Mouse (Mus musculus): Measurements from ENCODE around the gene Cpa1. TPM values are rescaled to one million over a fixed set of nuclear protein-coding genes. Genes with fewer than 3 reads are reported as not detected.

Gene Cpa1
- polyA plus RNA-seq, 1 experiment from 2014 or later: not detected

DNA sequence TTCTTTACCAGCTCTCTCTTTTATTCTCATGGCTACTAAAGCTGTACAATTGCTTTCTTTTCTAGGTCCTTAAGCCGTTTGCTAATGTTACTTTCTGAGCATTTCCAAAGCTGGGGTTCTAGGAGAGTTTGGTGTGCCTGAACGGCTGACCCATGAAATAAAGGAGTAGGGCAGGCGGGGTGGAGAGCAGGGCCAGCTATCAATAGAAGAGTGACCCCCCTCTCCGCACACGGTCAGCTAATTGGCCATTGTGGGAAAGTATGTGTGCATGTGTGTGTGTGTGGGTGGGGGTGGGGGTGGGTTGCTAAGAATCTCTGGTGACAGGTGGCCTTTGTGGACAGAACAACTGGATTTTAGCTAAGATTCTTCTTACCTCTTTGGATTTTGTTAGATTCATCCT lies 27.8 kb upstream of the Cpa1 start:
- no peaks in the 10 kb centered on the region for H3K27me3 ChIP-seq (ENCODE audit: poor library complexity, severe bottlenecking)
- no peaks in the 10 kb centered on the region for H3K9me3 ChIP-seq
- H3K4me1 ChIP-seq: peaks cover 66% of the 10 kb centered on the region
- H3K27ac ChIP-seq: peak overlapping the region; percentile 87
- peak; percentile 50 for DNase-seq (ENCODE audit: extremely low spot score, low spot score)
- 26% methylated on average over 5 of the region's 5 CpGs for WGBS
- no peaks in the 10 kb centered on the region for H3K36me3 ChIP-seq (replicated peaks)
- H3K4me3 ChIP-seq: no peak overlapping the region

DNA sequence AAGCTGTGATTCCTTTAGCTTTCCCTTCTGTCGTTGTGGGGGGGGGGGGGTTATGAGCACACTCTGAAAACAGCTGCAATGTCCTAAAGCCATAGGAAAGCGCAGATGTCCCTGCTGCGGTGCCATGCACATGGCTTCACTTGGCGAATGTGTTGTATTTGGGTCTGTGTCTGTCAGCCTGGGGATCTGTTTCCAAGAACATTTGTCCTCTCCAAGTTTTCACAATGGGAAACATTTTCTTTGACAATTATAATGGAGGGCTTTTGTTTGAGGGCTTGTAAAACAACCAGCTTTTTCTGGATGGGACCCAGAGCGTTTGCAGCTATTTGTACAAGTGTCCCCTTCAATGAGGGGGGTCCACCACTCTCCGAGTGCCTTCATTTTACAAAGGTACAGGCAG lies 24.8 kb upstream of the Cpa1 start:
- peaks cover 96% of the 10 kb centered on the region for H3K4me1 ChIP-seq
- peak overlapping the region; percentile 91 for H3K27ac ChIP-seq
- H3K36me3 ChIP-seq (replicated peaks): no peaks in the 10 kb centered on the region
- no peaks in the 10 kb centered on the region for H3K27me3 ChIP-seq (ENCODE audit: poor library complexity, severe bottlenecking)
- H3K4me3 ChIP-seq: no peak overlapping the region
- H3K9me3 ChIP-seq: no peaks in the 10 kb centered on the region
- no peak for DNase-seq (ENCODE audit: extremely low spot score, low spot score)
- 82% methylated on average over 6 of the region's 6 CpGs for WGBS

DNA sequence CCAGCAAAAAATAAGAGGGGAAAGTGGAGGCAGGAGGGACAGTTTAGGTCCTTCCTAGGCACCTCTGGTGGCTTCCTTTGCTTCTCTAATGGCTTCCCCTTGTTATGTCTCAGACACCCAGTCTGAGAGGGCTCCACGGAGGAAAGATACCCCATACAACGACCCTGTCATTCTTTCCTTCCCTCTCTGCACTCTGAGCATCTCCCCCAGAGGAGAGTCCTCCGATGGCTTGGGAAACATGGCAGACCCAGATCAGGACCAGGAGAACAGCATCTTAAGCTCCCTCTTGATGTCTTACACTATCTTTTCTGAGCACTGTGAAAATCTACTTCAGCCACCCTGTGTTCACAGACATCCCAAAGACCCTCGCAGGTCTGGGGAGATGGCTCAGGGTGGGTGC lies 23.3 kb upstream of the Cpa1 start:
- peaks cover 98% of the 10 kb centered on the region for H3K4me1 ChIP-seq
- H3K36me3 ChIP-seq (replicated peaks): no peaks in the 10 kb centered on the region
- H3K27ac ChIP-seq: peak overlapping the region; percentile 91
- WGBS: 16% methylated on average over 4 of the region's 4 CpGs
- no peak for DNase-seq (ENCODE audit: extremely low spot score, low spot score)
- peak overlapping the region; percentile 42 for H3K4me3 ChIP-seq
- H3K9me3 ChIP-seq: no peaks in the 10 kb centered on the region
- no peaks in the 10 kb centered on the region for H3K27me3 ChIP-seq (ENCODE audit: poor library complexity, severe bottlenecking)

DNA sequence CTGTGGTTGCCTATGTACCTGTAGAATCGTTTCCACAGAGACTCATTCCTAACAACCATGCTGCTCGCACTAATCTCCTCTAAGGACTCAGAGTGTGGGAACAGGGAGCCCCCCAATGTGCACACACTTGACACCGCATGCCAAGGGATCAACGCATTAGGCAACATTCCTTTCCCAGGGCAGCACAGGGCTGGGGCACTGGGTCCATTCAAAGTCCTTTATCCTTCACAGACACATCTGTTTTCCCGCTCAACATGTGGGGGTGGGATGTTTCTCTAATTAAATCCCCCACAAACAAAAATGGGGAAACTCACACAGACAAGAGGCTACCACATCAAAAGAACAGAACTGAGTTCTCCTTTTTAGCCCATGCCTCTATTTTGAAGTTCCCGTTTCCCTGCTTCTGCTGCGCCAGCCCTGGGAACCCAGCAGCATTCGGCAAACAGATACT lies 22.5 kb upstream of the Cpa1 start:
- Histone ChIP-seq H3K4me3 (peak overlapping the region; percentile 42), H3K4me1 (peaks cover 98% of the 10 kb centered on the region), H3K9me3 (no peaks in the 10 kb centered on the region), H3K36me3 (replicated peaks) (no peaks in the 10 kb centered on the region), H3K27ac (peak overlapping the region; percentile 91), H3K27me3 (ENCODE audit: poor library complexity, severe bottlenecking) (no peaks in the 10 kb centered on the region)
- DNase-seq (ENCODE audit: extremely low spot score, low spot score): peak; percentile 83
- WGBS: 0% methylated on average over 8 of the region's 8 CpGs

DNA sequence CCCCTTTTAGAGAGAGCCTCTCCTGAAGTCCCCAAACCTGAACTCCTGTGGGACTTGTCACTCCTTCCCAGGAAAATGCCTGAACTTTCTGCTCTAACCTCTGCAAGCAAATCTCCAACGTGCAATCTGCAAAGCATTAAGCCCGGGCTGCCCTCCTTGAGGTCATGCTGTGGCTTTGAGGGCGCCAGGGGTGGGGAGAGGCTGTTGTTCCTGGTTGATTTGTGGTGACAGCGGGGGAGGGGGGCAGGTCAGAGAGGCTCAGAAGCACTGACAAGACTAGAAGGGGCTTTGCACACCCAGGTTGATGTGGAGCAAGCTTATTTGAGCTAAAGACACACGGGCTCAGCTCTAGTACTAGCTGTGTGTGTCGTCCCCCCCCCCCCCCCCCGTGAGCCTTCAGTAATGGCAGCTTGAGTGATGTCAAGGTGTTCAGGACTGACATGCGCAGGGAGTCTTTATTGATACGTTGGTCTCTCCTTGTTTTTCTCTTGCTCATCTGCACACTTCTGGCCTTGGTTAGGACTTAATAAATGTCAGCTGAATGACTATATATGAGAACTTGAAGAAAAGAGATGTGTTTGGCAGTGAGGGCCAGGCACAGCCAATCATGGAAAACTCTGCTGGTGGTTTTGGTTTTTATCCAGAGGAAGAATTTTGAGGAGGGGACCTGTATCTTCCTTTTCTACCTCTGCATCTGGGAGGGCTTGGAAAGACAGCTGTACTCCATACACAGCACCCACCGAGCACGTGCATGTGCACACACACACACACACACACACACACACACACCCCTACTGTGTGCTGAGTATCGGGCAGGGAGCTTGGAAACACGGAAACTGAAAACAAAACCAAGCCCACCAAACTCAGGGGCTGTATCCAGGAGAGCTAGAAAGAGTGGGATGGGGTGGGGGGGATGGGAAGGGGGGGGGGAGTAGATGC lies 21.7 kb upstream of the Cpa1 start:
- no peaks in the 10 kb centered on the region for H3K9me3 ChIP-seq
- peak overlapping the region; percentile 91 for H3K27ac ChIP-seq
- peak; percentile 89 for DNase-seq (ENCODE audit: extremely low spot score, low spot score)
- H3K27me3 ChIP-seq (ENCODE audit: poor library complexity, severe bottlenecking): no peaks in the 10 kb centered on the region
- H3K36me3 ChIP-seq (replicated peaks): no peaks in the 10 kb centered on the region
- peak overlapping the region; percentile 42 for H3K4me3 ChIP-seq
- peaks cover 90% of the 10 kb centered on the region for H3K4me1 ChIP-seq
- under 1% methylated on average over 13 of the region's 13 CpGs for WGBS

DNA sequence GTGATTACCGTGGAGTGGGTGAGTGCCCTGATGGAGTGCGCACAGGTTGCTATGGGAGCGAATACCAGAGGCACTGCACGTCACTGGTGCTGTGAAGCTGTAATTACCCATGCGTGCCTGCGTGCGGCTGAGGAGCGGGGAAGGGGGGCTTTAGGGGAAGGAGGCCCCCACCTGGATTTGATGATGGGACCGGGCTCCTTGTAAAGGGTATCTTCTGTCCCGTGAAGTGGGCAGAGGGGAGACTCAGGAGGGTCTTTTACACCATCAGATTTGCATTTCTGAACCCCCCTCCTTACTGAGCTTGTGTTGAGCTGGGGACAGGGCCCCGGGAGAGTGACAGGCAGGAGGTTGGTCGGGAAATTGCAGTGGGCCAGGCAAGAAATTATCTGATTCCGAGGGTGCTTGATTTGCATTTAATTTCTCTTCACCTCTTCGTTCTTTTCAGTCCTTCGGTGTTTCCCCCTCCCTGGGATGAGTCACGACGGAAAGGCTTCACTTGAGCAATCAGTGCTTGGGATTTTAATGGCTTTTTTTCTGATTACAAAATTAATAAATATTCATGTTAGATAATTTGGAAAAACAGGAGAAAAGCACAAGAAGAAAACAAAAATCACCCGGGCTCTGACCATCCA lies 20.9 kb upstream of the Cpa1 start:
- Histone ChIP-seq H3K4me1 (peaks cover 83% of the 10 kb centered on the region), H3K36me3 (replicated peaks) (no peaks in the 10 kb centered on the region), H3K27me3 (ENCODE audit: poor library complexity, severe bottlenecking) (no peaks in the 10 kb centered on the region), H3K27ac (peak overlapping the region; percentile 91), H3K4me3 (peak overlapping the region; percentile 42), H3K9me3 (no peaks in the 10 kb centered on the region)
- 3% methylated on average over 18 of the region's 18 CpGs for WGBS
- peak; percentile 79 for DNase-seq (ENCODE audit: extremely low spot score, low spot score)

DNA sequence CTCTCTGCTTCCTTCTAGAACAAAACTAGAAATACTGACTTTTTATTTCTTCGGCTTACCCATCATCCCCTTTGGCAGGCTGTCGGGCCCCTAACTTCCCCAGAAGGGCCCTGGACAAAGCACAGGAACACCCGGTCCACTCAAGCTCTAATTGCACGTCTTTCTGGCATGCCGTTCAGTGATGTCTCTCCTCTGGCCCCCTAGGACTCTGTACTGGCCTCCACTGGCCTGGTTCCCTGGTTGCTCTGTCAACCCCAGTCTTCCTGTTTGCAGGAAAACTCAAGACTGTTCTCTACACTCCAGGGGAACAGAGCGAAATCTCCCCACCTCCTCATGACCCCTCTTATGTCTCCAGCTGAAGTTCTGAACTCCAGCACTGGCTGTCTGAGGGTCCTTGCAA lies 20.3 kb upstream of the Cpa1 start:
- Histone ChIP-seq H3K27me3 (ENCODE audit: poor library complexity, severe bottlenecking) (no peaks in the 10 kb centered on the region), H3K36me3 (replicated peaks) (no peaks in the 10 kb centered on the region), H3K9me3 (no peaks in the 10 kb centered on the region), H3K27ac (peak overlapping the region; percentile 91), H3K4me3 (no peak overlapping the region; the same call in 1 of the 2 replicates), H3K4me1 (peaks cover 78% of the 10 kb centered on the region)
- whole genome bisulfite sequencing: 24% methylated on average over 6 of the region's 6 CpGs
- DNase-seq (ENCODE audit: extremely low spot score, low spot score): no peak

DNA sequence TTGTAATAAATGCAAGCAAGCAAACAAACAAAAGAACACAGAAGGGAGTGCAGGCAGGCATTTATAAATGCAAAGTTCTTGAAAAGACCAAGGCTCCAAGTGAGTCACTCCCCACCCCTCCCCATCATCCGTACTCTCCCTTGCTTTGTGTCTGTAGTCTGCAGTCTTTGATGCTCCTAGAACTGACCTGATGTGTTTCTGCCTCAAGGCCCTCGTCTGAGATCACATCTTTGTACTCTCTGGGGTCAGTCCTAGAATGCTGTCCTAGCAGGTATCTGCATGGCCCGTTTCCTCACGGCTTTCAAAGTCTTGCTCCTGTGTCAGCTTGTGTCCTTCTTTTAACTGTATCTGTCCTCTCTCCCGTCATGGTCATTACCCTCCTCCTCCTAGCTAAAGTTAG lies 19.4 kb upstream of the Cpa1 start:
- Histone ChIP-seq H3K27me3 (ENCODE audit: poor library complexity, severe bottlenecking) (no peaks in the 10 kb centered on the region), H3K9me3 (no peaks in the 10 kb centered on the region), H3K4me1 (peaks cover 70% of the 10 kb centered on the region), H3K4me3 (no peak overlapping the region), H3K36me3 (replicated peaks) (no peaks in the 10 kb centered on the region), H3K27ac (peak overlapping the region; percentile 91)
- WGBS: 74% methylated on average over 5 of the region's 5 CpGs
- no peak for DNase-seq (ENCODE audit: extremely low spot score, low spot score)

DNA sequence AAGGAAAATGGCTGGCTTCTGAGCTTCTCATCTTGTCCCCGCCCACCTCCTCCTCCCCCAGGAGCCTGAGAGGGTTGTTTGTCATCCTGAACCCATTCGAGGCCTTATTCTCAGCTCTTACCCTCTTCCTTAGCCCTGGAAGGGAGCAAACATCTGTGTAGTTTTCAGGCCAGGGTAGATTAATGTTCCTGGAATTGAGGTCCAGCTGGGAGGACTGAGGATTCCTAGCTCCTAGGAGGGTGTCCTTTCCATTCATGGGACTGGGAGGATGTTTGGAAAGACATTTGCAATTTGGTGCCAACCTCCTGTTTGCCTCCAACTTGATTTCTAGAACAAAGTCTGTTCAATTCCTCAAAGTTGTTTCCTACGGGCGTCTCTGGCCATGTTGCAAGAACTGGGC lies 18.4 kb upstream of the Cpa1 start:
- DNase-seq (ENCODE audit: extremely low spot score, low spot score): no peak
- peak overlapping the region; percentile 91 for H3K27ac ChIP-seq
- no peaks in the 10 kb centered on the region for H3K27me3 ChIP-seq (ENCODE audit: poor library complexity, severe bottlenecking)
- 83% methylated on average over 4 of the region's 4 CpGs for whole genome bisulfite sequencing
- peaks cover 60% of the 10 kb centered on the region for H3K4me1 ChIP-seq
- no peaks in the 10 kb centered on the region for H3K9me3 ChIP-seq
- no peak overlapping the region for H3K4me3 ChIP-seq
- no peaks in the 10 kb centered on the region for H3K36me3 ChIP-seq (replicated peaks)

DNA sequence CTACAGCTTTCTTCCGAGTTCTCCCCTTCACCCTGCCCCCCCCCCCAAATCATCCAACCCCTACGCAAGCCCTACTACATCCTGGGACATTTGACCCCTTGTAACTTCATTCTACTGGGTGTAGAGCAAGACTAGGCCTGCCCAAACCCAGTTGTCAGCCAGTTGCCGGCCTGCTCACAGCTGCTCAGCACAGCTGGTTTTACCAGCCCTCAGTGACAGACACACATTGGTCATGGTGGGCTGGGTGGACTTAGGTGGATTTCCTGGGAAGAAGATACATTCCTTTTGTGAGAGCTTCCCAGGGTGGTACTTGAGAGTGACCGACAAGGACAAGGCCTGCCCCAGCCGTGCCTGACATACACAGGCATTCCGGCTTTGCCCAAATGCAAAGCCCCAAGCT lies 18.0 kb upstream of the Cpa1 start:
- H3K36me3 ChIP-seq (replicated peaks): no peaks in the 10 kb centered on the region
- 89% methylated on average over 6 of the region's 6 CpGs for WGBS
- no peak for DNase-seq (ENCODE audit: extremely low spot score, low spot score)
- H3K27ac ChIP-seq: peak overlapping the region; percentile 91
- H3K4me1 ChIP-seq: peaks cover 56% of the 10 kb centered on the region
- H3K4me3 ChIP-seq: no peak overlapping the region
- no peaks in the 10 kb centered on the region for H3K9me3 ChIP-seq
- no peaks in the 10 kb centered on the region for H3K27me3 ChIP-seq (ENCODE audit: poor library complexity, severe bottlenecking)

DNA sequence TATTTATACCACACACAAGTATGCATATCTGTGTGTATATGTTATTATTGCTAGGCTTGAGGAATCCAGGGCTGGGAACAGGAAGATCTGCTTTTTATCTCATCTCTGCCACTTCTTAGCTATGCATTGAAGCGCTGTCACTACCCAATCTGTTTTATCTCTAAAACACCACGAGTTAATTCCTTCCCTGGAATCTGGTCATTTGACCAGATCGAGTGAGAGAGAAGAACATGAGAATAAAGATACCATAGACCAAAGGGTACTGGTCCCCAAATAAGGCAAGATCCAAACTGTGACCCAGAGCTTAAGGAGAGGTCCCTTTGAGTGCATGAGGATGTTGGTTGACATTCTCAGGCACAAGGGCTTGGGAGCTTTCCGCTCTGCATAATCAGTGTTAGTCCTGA lies 17.0 kb upstream of the Cpa1 start:
- H3K27ac ChIP-seq: peak overlapping the region; percentile 17; the same call in 1 of the 2 replicates
- peaks cover 46% of the 10 kb centered on the region for H3K4me1 ChIP-seq
- no peak for DNase-seq (ENCODE audit: extremely low spot score, low spot score)
- no peaks in the 10 kb centered on the region for H3K27me3 ChIP-seq (ENCODE audit: poor library complexity, severe bottlenecking)
- no peaks in the 10 kb centered on the region for H3K9me3 ChIP-seq
- no peak overlapping the region for H3K4me3 ChIP-seq
- 94% methylated on average over 4 of the region's 4 CpGs for WGBS
- H3K36me3 ChIP-seq (replicated peaks): no peaks in the 10 kb centered on the region

DNA sequence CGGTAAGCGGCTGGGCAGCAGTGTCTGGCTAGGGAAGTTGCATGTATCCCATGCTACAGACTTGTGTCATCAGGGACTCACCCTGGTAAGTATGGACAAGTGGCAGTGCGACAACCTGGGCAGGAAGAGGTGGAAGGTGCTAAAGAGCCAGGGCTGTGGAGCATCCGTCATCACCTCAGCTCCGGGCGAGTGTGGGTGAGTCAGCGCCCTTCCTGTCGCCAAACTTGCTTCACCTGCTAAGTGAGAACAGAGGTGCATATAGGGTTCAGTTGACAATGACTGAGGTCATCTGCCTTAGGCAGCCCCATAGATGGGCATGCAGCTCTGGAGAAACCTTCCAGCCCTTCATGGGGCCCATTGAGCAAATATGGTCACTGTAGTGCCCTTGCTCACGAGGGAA lies 14.3 kb upstream of the Cpa1 start:
- WGBS: 95% methylated on average over 9 of the region's 9 CpGs
- Histone ChIP-seq H3K9me3 (no peaks in the 10 kb centered on the region), H3K4me3 (no peak overlapping the region), H3K36me3 (replicated peaks) (no peaks in the 10 kb centered on the region), H3K27ac (peak overlapping the region; percentile 41; the same call in 1 of the 2 replicates), H3K4me1 (peaks cover 29% of the 10 kb centered on the region), H3K27me3 (ENCODE audit: poor library complexity, severe bottlenecking) (no peaks in the 10 kb centered on the region)
- no peak for DNase-seq (ENCODE audit: extremely low spot score, low spot score)

DNA sequence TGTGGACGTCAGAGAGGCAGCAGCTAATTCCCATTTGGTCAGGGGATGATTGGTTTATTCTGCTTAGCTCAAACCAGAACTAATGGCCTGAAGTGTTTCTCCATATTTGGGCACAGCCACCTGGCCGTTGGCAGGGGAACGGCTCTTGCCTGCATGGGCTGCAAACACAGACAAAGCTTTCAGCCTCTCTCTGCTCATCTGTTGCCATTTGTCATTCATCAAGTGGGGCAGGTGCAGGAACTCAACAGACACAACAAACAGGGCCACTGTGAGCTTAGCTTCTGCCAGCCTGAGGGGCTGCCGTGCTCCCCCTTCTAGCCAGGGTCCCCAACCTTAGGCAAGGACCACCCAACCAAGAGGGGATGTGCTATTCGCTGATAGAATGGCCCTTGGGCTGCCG lies 10.9 kb upstream of the Cpa1 start:
- Histone ChIP-seq H3K27me3 (ENCODE audit: poor library complexity, severe bottlenecking) (no peaks in the 10 kb centered on the region), H3K9me3 (no peaks in the 10 kb centered on the region), H3K36me3 (replicated peaks) (no peaks in the 10 kb centered on the region), H3K27ac (peak overlapping the region; percentile 77), H3K4me1 (peaks cover 24% of the 10 kb centered on the region), H3K4me3 (no peak overlapping the region)
- 74% methylated on average over 6 of the region's 6 CpGs for WGBS
- DNase-seq (ENCODE audit: extremely low spot score, low spot score): no peak

Data from forebrain, embryonic 10.5 days (tissue).